Mouse (Mus musculus): Measurements from ENCODE around the gene Dusp10.

Gene Dusp10

DNA sequence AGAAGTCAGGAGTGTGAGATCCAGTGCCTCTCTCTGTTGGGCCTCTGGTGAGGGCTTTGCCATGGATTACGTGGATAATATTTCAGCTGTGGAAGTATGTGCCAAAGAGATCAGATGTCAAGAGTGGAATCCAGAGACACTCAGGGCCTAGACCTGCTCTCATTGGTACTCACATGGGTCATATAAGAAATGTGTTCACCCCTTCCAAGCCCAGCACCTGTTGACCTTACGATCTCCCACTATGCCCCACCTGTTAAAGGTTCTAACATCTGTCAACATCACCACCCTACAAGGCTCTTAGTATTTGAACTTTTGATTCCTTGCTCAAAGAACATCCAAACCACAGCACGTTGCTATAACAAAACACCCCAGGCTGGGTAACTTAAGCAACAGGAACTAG is 46.7 kb downstream of the Dusp10 start:
- no peak for DNase-seq

DNA sequence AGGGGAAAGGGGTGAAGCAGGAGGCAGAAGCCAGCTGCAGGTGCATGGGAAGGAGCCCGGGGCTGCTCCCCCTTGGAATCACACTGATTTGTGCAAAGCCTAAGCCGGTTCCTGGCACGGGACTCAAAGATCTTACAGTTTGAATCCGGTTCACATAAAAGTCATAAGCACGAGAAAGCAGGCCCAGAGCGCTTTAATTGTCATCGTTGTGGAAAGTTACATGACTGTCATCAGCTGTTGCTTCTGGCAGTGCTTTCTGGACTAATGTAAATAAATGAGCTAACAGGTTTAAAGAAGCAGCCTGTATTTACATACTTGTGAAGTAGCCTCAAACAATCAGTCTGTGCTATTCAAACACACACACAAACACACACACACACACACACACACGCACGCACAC is 47.3 kb downstream of the Dusp10 start:
- DNase-seq = no peak

DNA sequence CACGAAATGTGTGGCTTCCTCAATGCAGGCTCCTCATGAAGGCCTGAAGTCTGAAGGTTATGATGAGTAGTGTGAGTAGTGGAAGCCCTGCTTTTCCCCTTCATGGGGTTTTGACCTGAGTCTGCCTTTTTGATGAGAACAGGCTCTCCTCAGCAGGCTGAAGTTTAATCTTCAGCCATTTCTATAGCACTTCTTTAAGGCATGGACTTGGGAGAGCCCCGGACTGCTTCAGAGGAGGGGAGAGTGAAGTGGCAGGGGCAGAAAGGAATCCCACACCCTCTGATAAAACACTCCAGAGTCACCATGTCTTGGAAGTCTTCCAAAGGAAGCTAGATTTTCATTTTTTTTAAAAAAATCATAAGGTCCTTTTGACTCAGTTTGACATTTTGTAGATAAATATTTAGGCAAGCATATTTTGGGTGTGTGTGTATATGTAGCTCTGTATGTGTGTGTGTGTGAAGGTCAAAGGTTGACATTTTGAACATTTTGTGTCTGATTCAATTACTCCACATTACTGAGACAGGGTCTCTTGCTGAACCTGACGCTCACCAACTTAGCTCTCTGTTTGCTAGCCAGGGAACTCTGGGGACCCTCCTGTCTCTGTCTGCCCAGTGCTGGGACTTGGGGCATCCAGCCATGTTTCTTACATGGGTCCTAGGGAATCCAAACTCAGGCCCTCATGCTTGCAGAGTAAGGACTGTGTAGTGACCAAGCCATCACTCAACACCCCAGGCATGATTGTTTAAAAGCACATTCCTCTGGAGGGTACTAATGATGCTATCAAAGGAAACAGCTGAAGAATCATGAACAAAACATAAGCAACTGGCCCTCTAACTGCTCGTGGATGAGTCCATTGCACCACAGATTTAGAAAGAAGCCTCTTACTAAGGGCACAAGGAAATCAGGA is 48.0 kb downstream of the Dusp10 start:
- DNase-seq = no peak

DNA sequence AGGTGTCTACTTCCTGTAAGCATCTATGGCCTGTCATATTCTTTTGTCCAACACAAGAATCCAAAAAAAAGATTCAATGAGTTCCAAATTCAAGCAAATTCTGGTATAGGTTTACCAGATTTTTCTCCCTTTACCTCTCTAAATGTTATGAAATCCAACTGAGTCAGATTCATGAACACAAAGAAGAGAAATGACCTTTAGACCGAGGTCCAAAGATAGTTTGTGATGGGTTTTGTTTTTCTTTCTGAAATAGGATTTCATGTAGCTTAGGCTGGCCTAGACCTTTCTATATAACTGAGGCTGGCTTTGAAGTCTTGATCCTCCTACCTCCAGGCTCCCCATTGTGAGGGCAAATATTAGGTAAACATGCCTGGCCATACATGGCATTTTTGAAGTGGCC is 48.8 kb downstream of the Dusp10 start:
- no peak for DNase-seq

DNA sequence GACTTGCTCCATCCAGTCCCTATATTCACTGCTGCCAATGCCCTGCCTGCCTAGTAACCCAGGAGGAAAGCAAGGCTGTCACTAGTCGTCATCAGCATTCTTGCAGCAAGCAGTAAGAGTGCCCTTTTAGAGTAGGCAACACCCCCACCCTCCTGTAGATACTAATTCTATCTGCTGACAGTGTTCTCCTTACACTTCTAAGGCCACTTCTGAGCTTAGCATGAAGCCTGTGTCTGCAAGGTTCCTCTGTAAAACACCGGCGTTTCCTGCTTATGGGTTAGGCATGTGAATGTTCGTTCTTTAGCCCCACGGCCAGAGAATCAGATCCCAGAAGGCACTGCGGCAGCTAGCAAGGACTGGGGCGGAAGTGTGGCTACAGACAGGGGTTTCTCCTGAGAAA is 51.2 kb downstream of the Dusp10 start:
- DNase-seq = no peak

DNA sequence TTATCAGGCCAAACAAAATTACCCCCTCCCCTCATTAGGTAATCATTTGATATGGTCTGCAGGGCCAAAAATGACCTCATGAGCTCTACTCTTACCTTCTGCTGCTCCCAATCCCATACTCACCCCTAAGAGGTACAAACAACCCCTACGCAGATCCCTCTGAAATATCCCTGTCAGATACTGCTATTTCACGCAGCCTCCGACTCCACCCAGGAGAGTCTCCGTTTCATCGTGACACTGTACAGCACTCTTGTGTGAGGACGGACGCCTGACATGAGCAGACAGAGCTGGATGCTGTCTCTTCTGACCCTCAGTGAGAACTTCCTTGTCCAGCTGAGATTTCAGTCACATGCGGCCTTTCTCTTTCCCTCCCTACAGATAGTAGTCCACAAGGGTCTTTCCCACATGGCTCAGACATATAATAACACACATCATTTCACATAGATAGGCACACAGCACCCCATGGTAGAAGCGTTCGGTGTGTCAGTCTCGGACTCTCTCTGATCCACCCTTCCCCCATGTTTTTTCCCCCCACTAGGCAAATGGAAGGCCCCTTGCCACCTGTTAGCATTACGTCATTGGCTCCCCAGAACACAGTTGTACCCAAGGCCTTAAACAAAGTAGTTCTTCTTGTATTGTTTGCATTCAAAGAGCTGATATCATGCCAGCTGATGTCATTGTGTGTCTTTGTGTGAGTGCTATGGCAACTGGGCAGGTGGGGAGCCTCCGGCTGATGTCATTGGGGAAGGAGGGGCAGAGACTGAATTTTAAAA is 52.7 kb downstream of the Dusp10 start:
- DNase-seq = no peak

DNA sequence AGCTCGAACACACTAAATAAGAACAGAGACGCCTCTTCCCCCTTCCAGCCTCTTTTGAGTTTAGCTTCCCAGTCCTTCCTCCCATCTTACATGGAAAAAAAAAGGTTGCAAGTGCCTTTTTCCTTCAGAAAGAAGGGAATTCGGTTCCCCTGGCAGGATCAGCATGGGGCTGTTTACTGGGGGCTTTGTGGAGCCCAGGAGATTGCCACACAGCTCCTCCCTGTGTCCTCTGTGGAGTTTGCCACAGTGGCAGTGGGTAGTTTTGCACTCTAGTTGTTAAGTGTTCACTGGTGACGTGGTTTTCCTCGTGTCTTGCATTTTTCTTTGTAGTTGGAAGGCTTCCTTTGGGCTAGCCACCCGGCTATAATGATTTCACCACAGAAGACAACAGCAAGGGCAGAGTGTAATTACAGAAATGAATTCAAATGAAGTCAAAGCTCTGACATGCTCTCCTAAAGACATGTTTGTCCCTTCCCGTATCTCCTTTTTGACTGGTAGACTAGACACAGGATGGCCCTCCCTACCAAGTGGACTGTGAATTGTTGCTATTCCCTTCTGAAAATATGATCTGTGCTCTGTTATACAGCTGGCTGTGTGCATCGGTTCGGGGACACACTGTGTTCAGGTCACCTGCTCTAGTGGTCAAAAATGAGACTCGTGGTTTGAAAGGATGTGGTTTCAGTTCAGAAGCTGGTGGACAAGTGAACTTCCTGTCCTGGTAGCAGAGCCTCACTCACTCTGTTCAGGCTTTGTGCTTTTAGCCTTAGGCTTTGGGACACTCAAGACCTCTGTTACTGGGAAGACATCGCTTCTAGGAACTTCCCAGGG is 53.6 kb downstream of the Dusp10 start:
- no peak for DNase-seq

DNA sequence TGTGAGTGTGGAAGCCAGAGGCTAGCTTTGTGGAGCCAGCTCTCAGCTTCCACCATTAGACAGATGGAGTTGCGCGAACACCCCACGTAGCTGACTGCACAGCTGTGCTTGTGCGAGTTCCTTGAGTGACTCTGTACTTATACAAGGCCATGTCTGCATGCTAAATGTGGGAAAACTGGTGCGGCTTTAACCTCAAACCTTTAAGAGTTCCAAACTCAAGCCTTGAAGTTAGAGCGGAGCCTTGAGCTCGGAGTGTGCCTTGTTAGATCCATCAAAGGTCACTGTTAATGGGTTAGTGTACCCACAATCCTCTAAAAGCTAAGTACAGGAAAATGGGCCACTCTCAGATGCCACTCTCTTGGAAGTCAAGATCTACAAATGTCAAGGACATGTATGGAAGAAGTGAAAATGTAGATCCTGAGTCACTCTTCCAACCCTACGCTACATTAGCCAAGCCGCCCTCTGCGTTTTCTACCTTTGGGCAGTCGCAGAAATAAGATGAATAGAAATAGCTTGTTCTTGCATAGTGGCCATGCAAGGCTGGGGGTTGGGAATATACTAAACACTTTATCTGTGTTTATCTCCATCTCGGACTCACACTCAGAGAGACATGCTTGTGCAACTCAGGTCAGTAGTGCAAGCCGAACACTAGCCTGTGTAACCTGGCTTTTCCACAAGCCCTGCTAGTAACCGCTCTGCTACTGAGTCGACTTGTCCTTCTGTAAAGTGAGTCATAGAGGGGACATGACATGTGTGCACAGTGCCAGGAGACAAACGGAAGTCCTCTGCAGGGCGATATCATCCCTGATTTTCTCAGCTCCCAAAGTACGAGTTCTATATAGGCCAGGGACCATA is 54.8 kb downstream of the Dusp10 start:
- no peak for DNase-seq

DNA sequence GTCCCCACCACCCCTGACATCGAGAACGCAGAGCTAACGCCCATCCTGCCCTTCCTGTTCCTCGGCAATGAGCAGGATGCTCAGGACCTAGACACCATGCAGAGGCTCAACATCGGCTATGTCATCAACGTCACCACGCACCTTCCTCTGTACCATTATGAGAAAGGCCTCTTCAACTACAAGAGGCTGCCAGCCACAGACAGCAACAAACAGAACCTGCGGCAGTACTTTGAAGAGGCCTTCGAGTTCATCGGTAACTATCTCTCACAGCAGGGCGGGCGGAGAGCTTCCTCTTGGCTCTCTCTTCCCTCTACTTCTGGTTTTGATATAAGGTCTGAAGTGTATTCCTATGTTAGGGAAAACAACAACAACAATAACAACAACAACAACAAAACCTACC is 55.9 kb downstream of the Dusp10 start:
- DNase-seq = no peak

DNA sequence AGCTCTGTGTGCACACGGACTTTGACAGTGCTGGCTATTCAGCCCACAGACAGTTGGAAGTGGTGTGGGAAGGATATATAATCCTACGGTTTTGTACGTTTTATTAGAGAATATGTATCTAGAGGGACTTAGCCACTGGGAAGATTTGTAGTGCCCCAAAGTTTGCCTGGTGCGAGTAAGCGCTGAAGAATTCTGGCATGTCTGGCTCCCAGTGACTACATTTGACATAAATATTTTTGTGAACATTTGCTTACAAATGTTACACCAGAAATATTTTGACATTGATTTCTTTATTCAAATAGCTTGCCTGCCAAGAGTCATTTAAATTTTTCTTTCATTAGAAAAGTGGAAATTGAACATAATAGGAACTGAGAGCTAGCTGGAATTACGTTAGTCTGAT is 63.0 kb downstream of the Dusp10 start:
- no peak for DNase-seq

DNA sequence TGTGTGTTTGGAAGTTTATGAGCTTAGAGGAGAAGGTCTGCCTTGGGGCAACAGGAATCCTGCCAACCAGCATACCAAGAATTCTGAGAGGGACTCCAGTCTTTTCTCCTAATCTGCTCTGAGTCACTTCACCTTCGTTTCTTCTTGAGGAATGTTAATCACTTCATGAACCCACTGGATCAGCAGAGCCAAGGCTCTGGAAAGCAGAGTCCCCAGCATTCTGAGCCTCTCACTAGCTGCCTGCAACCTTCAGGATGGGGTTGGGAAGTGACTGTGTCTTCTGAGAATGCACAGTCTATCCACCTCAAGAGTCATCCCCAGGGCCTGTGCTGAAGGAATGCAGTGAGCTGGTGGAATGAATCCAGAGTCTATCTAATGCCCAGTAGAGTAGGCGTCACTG is 63.7 kb downstream of the Dusp10 start:
- DNase-seq = no peak

DNA sequence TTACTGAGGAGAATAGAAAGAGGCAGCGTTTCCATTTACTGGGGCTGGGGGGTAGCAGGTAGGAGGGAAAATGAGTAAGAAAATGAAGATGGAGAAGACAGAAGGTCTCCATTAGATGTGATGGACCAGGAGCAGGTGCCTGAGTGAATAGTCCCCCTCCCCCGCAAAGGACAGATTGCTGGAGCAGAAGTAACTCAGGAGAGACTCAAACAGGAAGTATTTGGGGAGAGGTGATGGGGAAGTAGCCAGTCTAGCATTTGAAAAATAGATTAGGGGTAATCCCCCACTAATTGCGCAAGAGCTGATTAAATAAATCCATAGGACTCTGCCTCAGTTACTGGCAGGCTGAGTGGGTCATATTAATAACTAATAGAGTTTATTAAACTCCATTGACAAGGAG is 66.2 kb downstream of the Dusp10 start:
- DNase-seq = no peak

DNA sequence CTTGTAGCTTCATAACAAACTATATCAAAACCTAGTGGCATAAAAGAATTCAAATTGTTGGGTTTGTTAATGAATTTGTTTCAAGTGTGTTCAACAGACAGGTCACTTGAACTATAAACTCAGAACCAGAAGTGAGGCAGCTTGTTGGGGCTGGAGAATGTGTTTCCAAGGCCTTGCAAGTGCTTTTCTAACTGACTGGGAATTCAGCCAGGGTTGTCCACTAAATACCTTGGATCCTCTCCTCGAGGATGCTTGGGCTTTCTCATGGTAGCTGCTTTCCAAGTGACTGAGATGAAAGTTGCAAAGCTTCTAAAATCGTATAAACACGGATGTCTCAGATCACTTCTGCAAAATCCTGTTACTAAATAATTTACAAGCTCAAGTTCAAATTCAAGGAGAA is 69.6 kb downstream of the Dusp10 start:
- no peak for DNase-seq

DNA sequence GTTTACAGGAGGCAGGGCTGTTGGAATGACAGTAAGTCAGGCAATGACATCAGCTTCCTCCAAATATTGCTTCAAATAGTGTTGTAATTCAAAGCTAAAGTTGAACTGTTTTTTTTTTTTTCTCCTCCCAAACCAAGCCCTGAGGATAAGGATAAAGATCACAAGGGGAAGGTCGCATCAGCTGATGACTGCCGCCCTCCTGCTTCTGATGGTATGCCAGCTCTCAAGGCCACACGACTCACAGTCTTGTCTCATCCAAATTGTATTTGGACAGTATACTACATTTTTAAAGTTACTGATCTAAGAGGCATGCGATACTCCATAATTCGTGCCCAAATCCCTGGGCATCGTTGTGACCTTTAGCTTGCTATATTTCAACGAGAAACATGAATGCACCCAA is 70.1 kb downstream of the Dusp10 start:
- no peak for DNase-seq

DNA sequence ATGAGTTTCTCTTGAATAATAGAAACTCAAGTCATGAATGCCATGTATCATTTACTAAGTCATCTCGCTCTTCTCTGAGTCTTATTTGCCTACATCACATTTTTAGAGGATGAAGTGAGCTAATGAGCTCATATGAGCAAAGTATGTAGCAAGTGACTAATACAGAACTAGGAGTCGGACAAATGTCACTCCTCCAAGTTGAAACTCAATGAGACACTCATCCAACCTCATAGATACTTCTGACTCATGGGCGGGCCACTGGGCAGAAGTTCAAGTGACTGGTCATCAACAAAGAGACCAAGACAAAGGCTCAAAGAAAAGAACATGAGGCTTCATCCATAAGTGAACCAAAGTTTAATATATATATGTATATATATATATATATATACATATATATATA is 71.9 kb downstream of the Dusp10 start:
- DNase-seq = no peak

DNA sequence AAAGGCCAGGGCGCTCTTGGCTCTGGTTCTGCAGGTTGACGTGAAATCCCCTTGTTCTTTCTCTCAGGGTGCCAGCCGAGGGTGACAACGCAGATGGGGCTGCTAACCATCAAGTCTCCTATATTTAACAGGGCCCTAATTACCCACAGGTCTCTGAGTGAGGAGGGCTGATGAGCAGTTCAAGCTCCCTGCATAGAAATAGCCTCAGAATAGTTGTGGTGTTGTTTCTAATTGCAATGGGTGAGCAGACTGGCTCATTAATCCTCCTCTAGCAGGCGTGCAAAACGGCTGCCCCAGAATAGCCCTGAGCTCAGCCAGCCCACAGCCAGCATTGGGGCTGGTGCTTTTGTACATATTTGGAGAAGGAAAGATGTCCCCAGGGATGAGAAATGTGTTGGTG is 77.4 kb downstream of the Dusp10 start:
- DNase-seq = no peak

DNA sequence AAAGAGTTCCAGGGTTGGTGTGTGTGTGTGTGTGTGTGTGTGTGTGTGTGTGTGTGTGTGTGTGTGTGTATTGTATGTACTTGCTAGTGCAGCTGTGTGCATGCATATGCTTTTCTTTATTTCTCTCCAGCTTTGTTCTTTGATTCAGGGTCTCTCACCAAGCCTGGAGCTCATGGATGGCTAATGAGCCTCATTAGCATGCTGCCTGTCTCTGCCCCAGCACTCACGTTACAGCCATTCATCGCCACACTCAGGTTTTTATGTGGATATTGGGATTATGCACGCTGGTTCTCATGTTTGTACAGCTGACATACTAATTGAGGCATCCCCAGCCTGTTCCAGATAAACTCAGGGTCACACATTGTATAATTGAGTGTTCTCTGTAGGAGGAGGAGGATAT is 81.8 kb downstream of the Dusp10 start:
- DNase-seq = no peak

DNA sequence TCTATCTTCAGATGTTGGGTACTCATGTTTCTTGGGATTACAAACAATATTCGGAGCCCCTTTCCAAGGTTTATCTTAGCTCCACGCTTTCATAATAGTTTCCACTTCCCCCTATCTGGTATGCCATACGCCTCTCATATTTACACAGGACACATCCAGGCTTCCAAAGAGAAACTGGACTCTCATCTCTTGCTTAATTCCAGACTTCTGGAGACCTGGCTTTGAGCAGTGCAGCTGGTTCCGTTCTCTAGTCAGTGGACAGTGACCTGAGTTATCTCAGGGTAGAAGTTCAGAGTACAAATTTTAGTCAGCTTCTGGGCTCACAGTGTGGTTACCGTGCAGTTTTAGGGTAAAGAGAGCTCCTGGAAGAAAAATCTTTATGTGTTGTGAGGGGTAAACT is 87.3 kb downstream of the Dusp10 start:
- DNase-seq = no peak

DNA sequence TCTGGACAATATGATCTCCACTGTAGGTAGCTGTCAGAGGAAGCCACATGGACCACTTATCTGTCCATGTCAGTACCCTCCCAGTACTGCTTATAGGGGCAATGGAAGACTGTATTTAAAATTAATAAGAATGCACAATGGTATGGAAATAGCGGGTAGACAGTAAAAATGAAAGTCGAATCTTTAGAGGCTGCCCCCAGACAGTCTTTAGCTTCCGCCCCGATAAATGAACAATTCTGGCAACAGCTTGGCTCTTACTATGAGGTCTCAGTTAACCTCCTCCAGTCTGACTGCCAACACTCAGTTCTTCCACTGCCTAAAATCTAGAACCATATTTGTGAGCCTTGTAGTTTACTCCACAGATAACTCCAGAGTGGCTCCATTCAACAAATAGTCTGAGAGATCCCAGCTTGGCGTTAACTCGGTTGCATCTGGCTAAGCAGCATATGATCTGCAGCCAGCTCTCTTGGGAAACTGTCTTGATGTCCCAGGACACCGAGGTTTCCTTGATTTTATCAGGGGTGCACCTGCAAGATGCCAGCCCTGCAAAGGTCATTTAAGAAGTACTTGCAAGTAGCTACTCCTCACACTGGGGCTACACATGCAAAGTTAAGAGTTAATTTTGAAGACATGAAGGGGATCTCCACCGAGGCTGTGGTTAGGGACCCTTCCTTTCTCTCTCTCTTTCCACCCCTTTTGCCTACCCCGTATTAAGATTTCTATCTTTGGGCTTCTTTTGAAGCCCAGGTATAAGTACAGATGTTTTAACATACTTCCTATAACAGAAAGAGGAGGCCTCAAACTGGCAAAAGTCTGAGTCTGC is 88.0 kb downstream of the Dusp10 start:
- DNase-seq = no peak

DNA sequence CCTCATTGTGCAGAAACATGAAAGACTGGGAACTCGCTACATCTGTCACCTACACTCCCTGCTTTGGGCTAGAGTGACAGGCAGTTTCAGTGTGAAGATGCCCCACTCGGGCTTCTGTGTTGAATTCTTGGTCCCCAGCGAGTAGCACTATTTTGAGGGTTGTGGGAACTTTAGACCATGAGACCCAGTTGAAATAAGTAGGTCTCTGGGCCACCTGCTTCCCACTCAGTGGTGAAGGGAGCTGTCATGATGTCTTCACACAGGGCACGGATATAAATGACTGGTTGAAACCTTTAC is 88.6 kb downstream of the Dusp10 start:
- no peak for DNase-seq

DNA sequence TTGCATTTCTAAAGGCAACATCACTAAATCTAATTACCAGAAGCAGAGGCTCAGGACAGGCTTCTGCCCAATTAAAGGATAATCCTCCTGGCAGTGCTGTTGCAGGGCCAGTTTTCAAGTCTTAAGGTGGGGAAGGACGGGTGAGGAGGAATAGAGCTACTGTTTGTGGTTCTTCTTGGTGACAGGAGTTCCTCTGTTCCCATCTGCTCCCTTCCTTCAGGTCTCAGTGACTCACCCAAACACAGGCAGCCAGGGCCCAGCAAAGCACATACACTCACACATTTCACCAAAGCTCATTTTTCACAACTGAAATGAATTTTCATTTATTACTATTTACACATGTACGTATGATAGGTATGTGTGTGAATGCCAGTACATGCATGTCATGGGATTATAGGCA is 93.7 kb downstream of the Dusp10 start:
- DNase-seq = no peak

DNA sequence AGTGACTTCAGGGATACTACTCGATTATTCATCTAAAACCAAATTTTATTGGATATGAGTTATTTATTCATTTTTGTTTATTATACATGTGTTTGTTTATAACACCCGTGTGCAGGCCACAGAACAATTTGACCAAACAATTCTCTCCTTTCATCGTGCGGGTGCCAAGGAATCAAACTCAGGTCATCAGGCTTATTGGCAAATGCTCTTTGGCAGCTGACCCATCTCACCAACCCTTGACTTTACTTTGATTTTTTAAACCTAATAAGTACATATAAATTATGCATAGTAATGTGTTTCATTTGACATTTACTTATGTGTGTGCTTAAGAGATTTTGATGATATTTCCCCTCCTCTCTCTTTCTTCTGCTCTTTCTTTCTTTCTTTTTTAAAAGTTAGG is 94.3 kb downstream of the Dusp10 start:
- no peak for DNase-seq

Measured in cerebellum, adult 11-12 months (tissue).